Mouse (Mus musculus) C2C12 (cell line): ENCODE data around the gene Taar7e. TPM values are rescaled to one million over a fixed set of nuclear protein-coding genes. Genes with fewer than 3 reads are reported as not detected.

Experiments used
- H3K27me3 ChIP-seq: one replicate; pipeline ENCODE4 v1.6.1; 2011; ENCODE audit not compliant: control insufficient read depth, insufficient read depth, insufficient read length
- H3K36me3 ChIP-seq: one replicate; pipeline ENCODE4 v1.6.1; 2011; ENCODE audit not compliant: control insufficient read depth, insufficient read depth
- H3K4me3 ChIP-seq: one replicate; pipeline ENCODE4 v1.5.1; 2011; ENCODE audit warnings: mild to moderate bottlenecking, control low read depth; ENCODE audit not compliant: poor library complexity, insufficient read depth, severe bottlenecking
- H3K79me2 ChIP-seq: one replicate; pipeline ENCODE4 v1.6.1; 2011; ENCODE audit not compliant: control insufficient read depth, insufficient read depth
- H3K79me3 ChIP-seq: one replicate; pipeline ENCODE4 v1.6.1; 2011; ENCODE audit warnings: low read depth, control low read depth
- H3ac ChIP-seq: one replicate; pipeline ENCODE3; 2011; ENCODE audit warnings: low read depth; ENCODE audit not compliant: control insufficient read depth, insufficient read length
- CEBPB ChIP-seq: IDR thresholded peaks from one replicate; pipeline ENCODE4 v1.6.1; 2011; ENCODE audit warnings: low read depth, mild to moderate bottlenecking, control low read depth, moderate library complexity
- CTCF ChIP-seq: IDR thresholded peaks from one replicate; pipeline ENCODE4 v1.5.1; 2011; ENCODE audit not compliant: control insufficient read depth, insufficient read depth, insufficient read length
- FOSL1 ChIP-seq: IDR thresholded peaks from one replicate; pipeline ENCODE4 v1.8.0; 2011; ENCODE audit warnings: mild to moderate bottlenecking, low read length; ENCODE audit not compliant: poor library complexity, insufficient read depth, severe bottlenecking
- MAX ChIP-seq: IDR thresholded peaks from one replicate; pipeline ENCODE4 v1.6.1; 2011; ENCODE audit warnings: mild to moderate bottlenecking, control low read depth
- MYOD1 ChIP-seq: IDR thresholded peaks from one replicate; pipeline ENCODE4 v1.6.1; 2011; ENCODE audit warnings: low read depth; ENCODE audit not compliant: control insufficient read depth, insufficient read length
- MYOG ChIP-seq: IDR thresholded peaks from one replicate; pipeline ENCODE4 v1.6.1; 2011; ENCODE audit not compliant: control insufficient read depth, insufficient read length; ENCODE audit errors: extremely low read depth
- USF1 ChIP-seq: IDR thresholded peaks from one replicate; pipeline ENCODE4 v1.6.1; 2011; ENCODE audit warnings: low read depth, mild to moderate bottlenecking, control low read depth, moderate library complexity
- long read RNA-seq, 2 experiments: library from polyadenylated mRNA; unstranded; transcript quantifications; one replicate each; pipeline ENCODE4 v2.0.0; 2019 to 2020
- polyA plus RNA-seq: library from polyadenylated mRNA; unstranded; fragments of >200 nt; fragmentation: generic; extraction: Trizol; gene quantifications from one replicate; pipeline ENCODE4 v1.2.1, GENCODE M21; 2012; ENCODE audit warnings: missing spikeins

The Taar7e gene
- polyA plus RNA-seq = not detected
- long read RNA-seq, experiment 1 = 0 reads
- long read RNA-seq, experiment 2 = 0 reads

DNA sequence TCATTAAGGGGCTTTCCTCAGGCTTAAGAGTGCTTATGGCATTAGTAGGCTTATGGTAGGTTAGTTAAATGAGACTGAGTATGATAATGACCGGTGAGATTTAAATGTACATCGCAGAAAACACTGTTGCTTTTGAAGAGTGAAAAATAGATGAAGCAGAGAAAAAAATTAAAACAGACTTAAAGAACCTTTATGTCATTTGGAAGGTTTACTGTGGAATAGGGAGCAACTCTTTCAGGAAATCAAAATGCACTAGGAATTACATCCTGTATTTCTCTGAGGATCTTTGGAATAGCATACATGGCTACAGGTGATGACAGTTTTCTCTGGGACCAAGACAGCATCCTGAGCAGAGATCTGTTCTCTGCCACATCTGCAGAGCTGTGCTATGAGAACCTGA, at the start of gene Taar7e:
Taar7e (plus strand) TSS at position 301 of the 400 bp plus-strand sequence.
- Histone ChIP-seq H3ac (no peak within 1 kb of the TSS), H3K4me3 (no peak within 1 kb of the TSS), H3K79me2 (no peaks in the 10 kb centered on the region), H3K27me3 (no peaks in the 10 kb centered on the region), H3K79me3 (no peaks in the 10 kb centered on the region), H3K36me3 (no peaks in the 10 kb centered on the region)
- TF ChIP-seq MAX (no peak), MYOD1 (no peak)

DNA sequence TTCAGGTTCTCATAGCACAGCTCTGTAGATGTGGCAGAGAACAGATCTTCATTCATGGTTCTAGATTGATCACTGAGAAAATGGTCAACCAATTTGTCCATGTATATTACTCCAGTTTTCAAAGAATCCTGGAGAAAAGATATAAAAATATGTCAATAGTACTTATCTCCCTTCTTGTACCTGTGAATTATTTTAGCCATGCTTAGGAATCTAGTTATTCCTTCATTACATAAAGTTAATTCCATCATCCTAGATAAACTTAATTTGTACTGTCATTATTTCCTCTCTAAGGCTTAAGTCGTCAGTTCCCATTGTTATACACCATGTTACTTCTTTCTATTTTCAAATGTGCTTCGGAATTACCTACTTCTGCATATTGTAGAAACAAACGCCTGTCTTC, 44.0 kb upstream of the Taar7e start, which contains the start of gene Taar7a:
Taar7a (minus strand) TSS at position 101 of the 400 bp plus-strand sequence.
- Histone ChIP-seq H3K27me3 (peaks cover 7% of the 10 kb centered on the region), H3K4me3 (no peak within 1 kb of the TSS), H3ac (no peak within 1 kb of the TSS), H3K36me3 (no peaks in the 10 kb centered on the region), H3K79me2 (no peaks in the 10 kb centered on the region), H3K79me3 (no peaks in the 10 kb centered on the region)
- TF ChIP-seq MAX (no peak), FOSL1 (no peak), MYOG (no peak), USF1 (no peak), MYOD1 (no peak), CTCF (no peak), CEBPB (no peak)

DNA sequence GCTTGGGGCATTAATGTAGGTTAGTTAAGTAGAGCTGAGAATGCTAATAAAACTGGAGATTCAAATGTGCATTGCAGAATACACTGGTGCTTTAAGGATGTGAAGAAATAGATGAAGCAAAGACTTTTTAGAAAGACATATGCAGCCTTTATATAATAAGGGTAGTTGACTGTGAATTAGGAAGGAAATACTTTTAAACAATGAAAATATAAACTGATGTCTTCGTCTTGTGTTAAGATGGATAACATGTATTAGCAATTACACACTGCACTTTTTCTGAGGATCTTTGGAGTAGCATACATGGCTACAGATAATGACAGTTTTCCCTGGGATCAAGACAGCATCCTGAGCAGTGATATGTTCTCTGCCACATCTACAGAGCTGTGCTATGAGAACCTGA, 37.8 kb upstream of the Taar7e start, which contains the start of gene Taar7b:
Taar7b (plus strand) TSS at position 301 of the 400 bp plus-strand sequence.
- H3K27me3 ChIP-seq = no peaks in the 10 kb centered on the region
- no peaks in the 10 kb centered on the region for H3K79me3 ChIP-seq
- H3K79me2 ChIP-seq = no peaks in the 10 kb centered on the region
- H3ac ChIP-seq = no peak within 1 kb of the TSS
- no peaks in the 10 kb centered on the region for H3K36me3 ChIP-seq
- TF ChIP-seq MYOG (no peak), MYOD1 (no peak), MAX (no peak), CEBPB (no peak), FOSL1 (no peak), CTCF (no peak), USF1 (no peak)
- H3K4me3 ChIP-seq = no peak within 1 kb of the TSS

DNA sequence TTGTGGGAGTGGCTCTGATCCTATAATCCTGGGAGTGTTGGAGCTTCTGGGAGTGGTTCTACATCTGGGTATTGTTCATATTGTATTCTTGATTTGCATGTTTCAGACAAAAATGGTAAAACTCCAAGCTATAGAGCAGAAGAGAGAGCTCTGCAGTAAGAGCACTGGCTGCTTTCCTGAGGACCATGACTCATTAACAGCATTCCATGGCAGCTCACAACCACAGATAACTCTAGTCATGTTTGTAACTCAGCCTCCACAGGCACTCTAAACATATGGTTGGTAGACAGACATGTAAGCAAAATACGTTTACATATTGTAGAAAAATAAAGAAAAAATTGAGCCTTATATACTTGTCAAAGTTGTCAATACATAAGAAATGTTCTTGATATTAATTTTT, 31.0 kb upstream of the Taar7e start:
- Histone ChIP-seq H3K4me3 (no peak overlapping the region), H3ac (no peak overlapping the region), H3K36me3 (no peaks in the 10 kb centered on the region), H3K79me3 (no peaks in the 10 kb centered on the region), H3K27me3 (no peaks in the 10 kb centered on the region), H3K79me2 (no peaks in the 10 kb centered on the region)
- TF ChIP-seq FOSL1 = no peak
- TF ChIP-seq MAX = no peak
- TF ChIP-seq USF1 = no peak
- TF ChIP-seq CTCF = no peak
- TF ChIP-seq MYOG = no peak
- TF ChIP-seq MYOD1 = no peak
- no peak for TF ChIP-seq CEBPB

DNA sequence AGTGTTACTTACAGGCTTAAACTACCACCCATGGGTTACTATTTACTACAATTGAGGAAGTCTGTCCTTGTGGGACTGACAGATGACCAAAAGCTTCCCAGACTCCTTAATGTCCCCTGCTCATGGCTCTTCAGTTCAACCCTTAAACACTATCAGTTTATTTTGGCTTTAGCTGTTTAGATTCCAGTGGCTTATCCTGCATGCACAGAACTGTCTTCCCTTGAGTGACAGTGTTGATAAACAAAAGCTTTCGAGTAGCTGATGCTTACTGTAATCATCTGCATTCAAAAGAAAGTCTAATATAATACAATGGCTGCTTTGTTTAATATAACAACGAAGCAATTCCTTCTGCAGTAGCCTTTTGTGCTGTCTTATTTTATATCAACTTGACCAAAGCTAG, 30.4 kb upstream of the Taar7e start:
- Histone ChIP-seq H3K36me3 (no peaks in the 10 kb centered on the region), H3K79me2 (no peaks in the 10 kb centered on the region), H3K27me3 (no peaks in the 10 kb centered on the region), H3K79me3 (no peaks in the 10 kb centered on the region), H3K4me3 (no peak overlapping the region), H3ac (no peak overlapping the region)
- TF ChIP-seq MYOG = no peak

DNA sequence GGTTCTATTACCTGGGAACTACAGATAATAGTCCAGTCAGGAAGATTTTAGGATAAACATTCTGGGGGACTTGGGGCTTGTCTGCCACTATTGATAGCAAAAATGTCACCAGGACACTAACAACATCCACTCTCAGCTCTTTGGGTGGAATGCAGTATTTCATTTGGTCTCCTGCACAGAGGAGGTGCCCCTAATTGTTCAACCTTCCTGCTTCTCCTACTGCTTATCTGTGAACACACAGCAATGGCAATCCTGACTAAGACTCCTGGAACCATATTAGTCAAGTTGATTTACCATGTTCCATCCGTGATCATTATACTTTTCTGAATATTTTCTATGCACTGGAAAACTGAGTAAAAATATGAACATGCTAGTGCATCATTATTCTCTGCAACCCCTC, 29.3 kb upstream of the Taar7e start:
- H3K79me2 ChIP-seq = no peaks in the 10 kb centered on the region
- no peak overlapping the region for H3ac ChIP-seq
- no peaks in the 10 kb centered on the region for H3K79me3 ChIP-seq
- H3K36me3 ChIP-seq = no peaks in the 10 kb centered on the region
- TF ChIP-seq FOSL1 = no peak
- H3K4me3 ChIP-seq = no peak overlapping the region
- H3K27me3 ChIP-seq = no peaks in the 10 kb centered on the region
